Mouse (Mus musculus): ENCODE data around the gene Gm7942. TPM values are rescaled to one million over a fixed set of nuclear protein-coding genes. Genes with fewer than 3 reads are reported as not detected.
"Not testable (repeated sequence)": the region's sequence is repeated elsewhere in the genome, so short reads cannot be mapped to it uniquely, and the experiment has no call there.

Gm7942 gene
- not detected in 2 replicates for polyA plus RNA-seq (2015; fragmentation: Nextera tagmentation; extraction: Ambion mirVana)

DNA sequence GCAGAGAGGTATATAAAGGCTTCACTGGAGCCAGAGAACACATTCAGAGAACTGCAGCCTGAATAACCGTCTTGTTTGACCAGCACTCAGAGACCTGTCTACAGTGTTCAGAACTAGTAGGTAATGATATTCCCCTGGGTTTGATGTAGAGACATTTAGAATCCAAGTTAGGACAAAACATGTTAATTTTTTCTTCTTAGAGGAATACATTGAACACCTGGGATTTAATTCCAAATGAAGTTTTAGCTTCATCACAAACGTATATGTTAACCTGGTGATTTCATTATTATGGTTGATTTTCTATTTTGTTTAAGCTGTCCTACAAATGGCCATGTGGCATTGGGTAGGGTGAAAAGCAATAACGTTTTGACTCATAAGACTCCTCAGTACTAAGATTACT, at the start of gene Gm7942:
Gene Gm7942 (plus strand): TSS at position 301 of the 400 bp plus-strand sequence.
- not testable (repeated sequence) for H3K4me1 ChIP-seq (replicated peaks); H3K9ac ChIP-seq; H3K4me3 ChIP-seq; H3K4me2 ChIP-seq; H3K27ac ChIP-seq (replicated peaks); ATAC-seq (ENCODE audit: low read depth); H3K9me3 ChIP-seq; H3K36me3 ChIP-seq; H3K27me3 ChIP-seq
- WGBS: no CpG with 5 or more reads among the region's 3 CpGs

Other genes starting within 250 kb of the Gm7942 start
- gene Gm3183, start 241.5 kb upstream of the Gm7942 start, polyA plus RNA-seq (2015; fragmentation: Nextera tagmentation; extraction: Ambion mirVana): not detected in 2 replicates
- gene Gm6367, start 118.3 kb upstream of the Gm7942 start, polyA plus RNA-seq (2015; fragmentation: Nextera tagmentation; extraction: Ambion mirVana): not detected in 2 replicates
- not detected in 2 replicates for gene Gm16513, start 75.7 kb downstream of the Gm7942 start, polyA plus RNA-seq (2015; fragmentation: Nextera tagmentation; extraction: Ambion mirVana)
- gene Gm10424, start 165.8 kb downstream of the Gm7942 start, polyA plus RNA-seq (2015; fragmentation: Nextera tagmentation; extraction: Ambion mirVana): not detected in 2 replicates
- not detected in 2 replicates for gene Gm3259, start 199.0 kb downstream of the Gm7942 start, polyA plus RNA-seq (2015; fragmentation: Nextera tagmentation; extraction: Ambion mirVana)

Data from neural tube, embryonic 13.5 days (tissue).